Mouse (Mus musculus) heart, postnatal 0 days (tissue): Measurements from ENCODE around the gene Mtfp1.

ENCODE experiments used
- CTCF ChIP-seq: IDR thresholded peaks from 2 replicates; pipeline ENCODE4 v1.5.1; 2016; ENCODE audit warnings: antibody characterized with exemption, control low read depth, low read depth
- EP300 ChIP-seq: IDR thresholded peaks from 2 replicates; pipeline ENCODE4 v1.6.1; 2016; ENCODE audit warnings: antibody characterized with exemption, low read depth

- no peak for TF ChIP-seq EP300
- TF ChIP-seq CTCF, result no peak
Observed at GRCm38 (mm10) chr11:4087267-4087666, 8.0 kb downstream of the Mtfp1 start.
